Mouse (Mus musculus): Measurements from ENCODE around the gene Mcm7. TPM values are rescaled to one million over a fixed set of nuclear protein-coding genes. Genes with fewer than 3 reads are reported as not detected.

Mcm7 gene
- polyA plus RNA-seq, 1 experiment, result 55.4 TPM

GRCm38 (mm10) chr5:138155443-138155976 is 16.7 kb downstream of the Mcm7 start, which contains the start of gene Zfp113:
TSS of gene Zfp113 (minus strand) at chr5:138155744.
- Histone ChIP-seq H3K79me2 (ENCODE audit: control insufficient read depth, insufficient read depth) (peaks cover 16% of the 10 kb centered on the region), H3K27me3 (ENCODE audit: control insufficient read depth, insufficient read depth, insufficient read length) (no peaks in the 10 kb centered on the region), H3K36me3 (ENCODE audit: control insufficient read depth, insufficient read depth) (peaks cover 17% of the 10 kb centered on the region), H3K4me3 (peak within 1 kb of the TSS; percentile 54), H3K4me2 (ENCODE audit: low read depth) (peak within 1 kb of the TSS; percentile 90), H3ac (ENCODE audit: control insufficient read depth, insufficient read length) (peak within 1 kb of the TSS; percentile 47)
- TF ChIP-seq SRF (IDR thresholded peaks at IDR 0.05; ENCODE audit: control insufficient read depth, insufficient read length, low read depth) (no peak), POLR2AphosphoS2 (IDR thresholded peaks at IDR 0.05; ENCODE audit: insufficient read length, low read depth) (peak; percentile 39), REST (IDR thresholded peaks at IDR 0.05; ENCODE audit: insufficient read depth, insufficient read length) (peak; percentile 84), E2F4 (IDR thresholded peaks at IDR 0.05; ENCODE audit: insufficient read depth) (no peak), POLR2A (IDR thresholded peaks at IDR 0.05; ENCODE audit: insufficient read length, low read depth) (peak; percentile 57), MYOG (IDR thresholded peaks at IDR 0.05; ENCODE audit: control insufficient read depth in 1 of 3, insufficient read depth in 1 of 3, insufficient read length in 2 of 3, low read depth in 2 of 3) (peak in 1 of 3 experiments; percentile 32), TCF12 (IDR thresholded peaks at IDR 0.05; ENCODE audit: insufficient read depth, poor library complexity, severe bottlenecking) (no peak)

- H3K4me3 ChIP-seq, result peak overlapping the region; percentile 54
- peaks cover 16% of the 10 kb centered on the region for H3K79me2 ChIP-seq (ENCODE audit: control insufficient read depth, insufficient read depth)
- no peaks in the 10 kb centered on the region for H3K27me3 ChIP-seq (ENCODE audit: control insufficient read depth, insufficient read depth, insufficient read length)
- no peak overlapping the region for H3ac ChIP-seq (ENCODE audit: control insufficient read depth, insufficient read length)
- TF ChIP-seq MYOG (IDR thresholded peaks at IDR 0.05; ENCODE audit: control insufficient read depth in 1 of 3, insufficient read depth in 1 of 3, insufficient read length in 2 of 3, low read depth in 2 of 3) (no peak), MYOD1 (IDR thresholded peaks at IDR 0.05; ENCODE audit: control insufficient read depth in 1 of 3, insufficient read length in 2 of 3, low read depth in 2 of 3) (no peak), POLR2AphosphoS2 (IDR thresholded peaks at IDR 0.05; ENCODE audit: insufficient read length, low read depth) (no peak), SRF (IDR thresholded peaks at IDR 0.05; ENCODE audit: control insufficient read depth, insufficient read length, low read depth) (no peak), MAX (IDR thresholded peaks at IDR 0.05; ENCODE audit: low read depth) (no peak), USF1 (IDR thresholded peaks at IDR 0.05; ENCODE audit: low read depth) (no peak), TCF12 (IDR thresholded peaks at IDR 0.05; ENCODE audit: insufficient read depth, poor library complexity, severe bottlenecking) (no peak), POLR2A (IDR thresholded peaks at IDR 0.05; ENCODE audit: insufficient read length, low read depth) (no peak), REST (IDR thresholded peaks at IDR 0.05; ENCODE audit: insufficient read depth, insufficient read length) (no peak), E2F4 (IDR thresholded peaks at IDR 0.05; ENCODE audit: insufficient read depth) (no peak), TCF3 (IDR thresholded peaks at IDR 0.05; ENCODE audit: insufficient read length, low read depth) (no peak), CEBPB (IDR thresholded peaks at IDR 0.05; ENCODE audit: insufficient read depth, poor library complexity, severe bottlenecking) (no peak)
- peaks cover 21% of the 10 kb centered on the region for H3K36me3 ChIP-seq (ENCODE audit: control insufficient read depth, insufficient read depth)
- peak overlapping the region; percentile 90 for H3K4me2 ChIP-seq (ENCODE audit: low read depth)
Measured at GRCm38 (mm10) chr5:138154390-138154789, 17.8 kb downstream of the Mcm7 start.

- Histone ChIP-seq H3K4me2 (ENCODE audit: low read depth) (no peak overlapping the region), H3K27me3 (ENCODE audit: control insufficient read depth, insufficient read depth, insufficient read length) (no peaks in the 10 kb centered on the region), H3K4me3 (no peak overlapping the region), H3ac (ENCODE audit: control insufficient read depth, insufficient read length) (no peak overlapping the region), H3K79me2 (ENCODE audit: control insufficient read depth, insufficient read depth) (no peaks in the 10 kb centered on the region), H3K36me3 (ENCODE audit: control insufficient read depth, insufficient read depth) (peaks cover 4% of the 10 kb centered on the region)
- TF ChIP-seq TCF12 (IDR thresholded peaks at IDR 0.05; ENCODE audit: insufficient read depth, poor library complexity, severe bottlenecking) (no peak), USF1 (IDR thresholded peaks at IDR 0.05; ENCODE audit: low read depth) (no peak), POLR2A (IDR thresholded peaks at IDR 0.05; ENCODE audit: insufficient read length, low read depth) (no peak), E2F4 (IDR thresholded peaks at IDR 0.05; ENCODE audit: insufficient read depth) (no peak), MYOG (IDR thresholded peaks at IDR 0.05; ENCODE audit: control insufficient read depth in 1 of 3, insufficient read depth in 1 of 3, insufficient read length in 2 of 3, low read depth in 2 of 3) (no peak), POLR2AphosphoS2 (IDR thresholded peaks at IDR 0.05; ENCODE audit: insufficient read length, low read depth) (no peak), CEBPB (IDR thresholded peaks at IDR 0.05; ENCODE audit: insufficient read depth, poor library complexity, severe bottlenecking) (no peak), TCF3 (IDR thresholded peaks at IDR 0.05; ENCODE audit: insufficient read length, low read depth) (no peak), MAX (IDR thresholded peaks at IDR 0.05; ENCODE audit: low read depth) (no peak), MYOD1 (IDR thresholded peaks at IDR 0.05; ENCODE audit: control insufficient read depth in 1 of 3, insufficient read length in 2 of 3, low read depth in 2 of 3) (no peak), REST (IDR thresholded peaks at IDR 0.05; ENCODE audit: insufficient read depth, insufficient read length) (no peak), SRF (IDR thresholded peaks at IDR 0.05; ENCODE audit: control insufficient read depth, insufficient read length, low read depth) (no peak)
Measured at GRCm38 (mm10) chr5:138138585-138138984, 33.6 kb downstream of the Mcm7 start.

- Histone ChIP-seq H3K79me2 (ENCODE audit: control insufficient read depth, insufficient read depth) (no peaks in the 10 kb centered on the region), H3K4me3 (no peak overlapping the region)
- TF ChIP-seq TCF3 (IDR thresholded peaks at IDR 0.05; ENCODE audit: insufficient read length, low read depth) (no peak), POLR2AphosphoS2 (IDR thresholded peaks at IDR 0.05; ENCODE audit: insufficient read length, low read depth) (peak; percentile 43), CEBPB (IDR thresholded peaks at IDR 0.05; ENCODE audit: insufficient read depth, poor library complexity, severe bottlenecking) (no peak)
Measured at GRCm38 (mm10) chr5:138137935-138138549, 34.2 kb downstream of the Mcm7 start.

GRCm38 (mm10) chr5:138137257-138137656 is 35.0 kb downstream of the Mcm7 start:
- H3K36me3 ChIP-seq (ENCODE audit: control insufficient read depth, insufficient read depth), result no peaks in the 10 kb centered on the region
- no peak overlapping the region for H3K4me2 ChIP-seq (ENCODE audit: low read depth)
- H3K27me3 ChIP-seq (ENCODE audit: control insufficient read depth, insufficient read depth, insufficient read length), result no peaks in the 10 kb centered on the region
- TF ChIP-seq USF1 (IDR thresholded peaks at IDR 0.05; ENCODE audit: low read depth) (no peak), REST (IDR thresholded peaks at IDR 0.05; ENCODE audit: insufficient read depth, insufficient read length) (no peak), POLR2A (IDR thresholded peaks at IDR 0.05; ENCODE audit: insufficient read length, low read depth) (no peak), E2F4 (IDR thresholded peaks at IDR 0.05; ENCODE audit: insufficient read depth) (no peak), MYOD1 (IDR thresholded peaks at IDR 0.05; ENCODE audit: control insufficient read depth in 1 of 3, insufficient read length in 2 of 3, low read depth in 2 of 3) (no peak), MYOG (IDR thresholded peaks at IDR 0.05; ENCODE audit: control insufficient read depth in 1 of 3, insufficient read depth in 1 of 3, insufficient read length in 2 of 3, low read depth in 2 of 3) (no peak), SRF (IDR thresholded peaks at IDR 0.05; ENCODE audit: control insufficient read depth, insufficient read length, low read depth) (no peak), TCF12 (IDR thresholded peaks at IDR 0.05; ENCODE audit: insufficient read depth, poor library complexity, severe bottlenecking) (no peak), TCF3 (IDR thresholded peaks at IDR 0.05; ENCODE audit: insufficient read length, low read depth) (no peak)
- no peak overlapping the region for H3K4me3 ChIP-seq
- no peak overlapping the region for H3ac ChIP-seq (ENCODE audit: control insufficient read depth, insufficient read length)
- H3K79me2 ChIP-seq (ENCODE audit: control insufficient read depth, insufficient read depth), result no peaks in the 10 kb centered on the region

More at GRCm38 (mm10) chr5:138137935-138138549, 34.2 kb downstream of the Mcm7 start:
- no peaks in the 10 kb centered on the region for H3K36me3 ChIP-seq (ENCODE audit: control insufficient read depth, insufficient read depth)
- no peaks in the 10 kb centered on the region for H3K27me3 ChIP-seq (ENCODE audit: control insufficient read depth, insufficient read depth, insufficient read length)
- no peak overlapping the region for H3ac ChIP-seq (ENCODE audit: control insufficient read depth, insufficient read length)
- no peak overlapping the region for H3K4me2 ChIP-seq (ENCODE audit: low read depth)

Data from myocyte (in vitro differentiated cells).